Mouse (Mus musculus) liver, embryonic 13.5 days (tissue): Measurements from ENCODE around the gene Srp54b. TPM values are rescaled to one million over a fixed set of nuclear protein-coding genes. Genes with fewer than 3 reads are reported as not detected.
A peak's percentile ranks its signal among the peaks of the same experiment; 100 is the strongest.
"Not testable (repeated sequence)": the region's sequence is repeated elsewhere in the genome, so short reads cannot be mapped to it uniquely, and the experiment has no call there.

Experiments
- ATAC-seq: fragments of 200-750 bp; cut with Nextera tagmentation; 2 replicates; pipeline ENCODE4 v1.8.0; 2017; ENCODE audit warnings: low read depth, mild to moderate bottlenecking, moderate number of reproducible peaks, moderate library complexity
- DNase-seq: peaks from one replicate; pipeline ENCODE4 v3.0.0; 2022
- H3K27ac ChIP-seq: fragments of 300-500 bp; sonication (generic); 2 replicates; pipeline ENCODE4 v1.5.1; 2015; ENCODE audit warnings: moderate library complexity, mild to moderate bottlenecking, inconsistent platforms
- H3K27me3 ChIP-seq: fragments of 300-500 bp; sonication (generic); 2 replicates; pipeline ENCODE4 v1.6.1; 2015; ENCODE audit warnings: mild to moderate bottlenecking, inconsistent platforms
- H3K36me3 ChIP-seq: fragments of 300-500 bp; sonication (generic); 2 replicates; pipeline ENCODE4 v1.6.1; 2015; ENCODE audit warnings: mild to moderate bottlenecking, inconsistent platforms
- H3K4me1 ChIP-seq: fragments of 300-500 bp; sonication (generic); replicated peaks from 2 replicates; pipeline ENCODE4 v1.6.1; 2015; ENCODE audit warnings: inconsistent platforms
- H3K4me2 ChIP-seq: fragments of 300-500 bp; sonication (generic); 2 replicates; pipeline ENCODE4 v1.6.1; 2015; ENCODE audit warnings: inconsistent platforms, mild to moderate bottlenecking, moderate library complexity
- H3K4me3 ChIP-seq: fragments of 300-500 bp; sonication (generic); replicated peaks from 2 replicates; pipeline ENCODE4 v1.5.1; 2015; ENCODE audit warnings: mild to moderate bottlenecking, inconsistent platforms
- H3K9ac ChIP-seq: fragments of 300-500 bp; sonication (generic); 2 replicates; pipeline ENCODE4 v1.6.1; 2015; ENCODE audit warnings: mild to moderate bottlenecking, inconsistent platforms
- H3K9me3 ChIP-seq: fragments of 300-500 bp; sonication (generic); replicated peaks from 2 replicates; pipeline ENCODE4 v1.6.1; 2016; ENCODE audit warnings: inconsistent platforms
- WGBS: fragments of 180-500 bp; shearing (Covaris S2); methylation state at CpG from one replicate; pipeline ENCODE4 v1.1.7; 2015; ENCODE audit not compliant: insufficient replicate concordance; 5-methylcytosine and 5-hydroxymethylcytosine counted together
- polyA plus RNA-seq: library from polyadenylated mRNA; unstranded; fragments of >200 nt; fragmentation: Nextera tagmentation; extraction: Ambion mirVana; gene quantifications from 2 replicates; pipeline ENCODE4 v1.2.1, GENCODE M21; 2015

Gene Srp54b
- 35.6 and 39.9 TPM in 2 replicates for polyA plus RNA-seq

DNA sequence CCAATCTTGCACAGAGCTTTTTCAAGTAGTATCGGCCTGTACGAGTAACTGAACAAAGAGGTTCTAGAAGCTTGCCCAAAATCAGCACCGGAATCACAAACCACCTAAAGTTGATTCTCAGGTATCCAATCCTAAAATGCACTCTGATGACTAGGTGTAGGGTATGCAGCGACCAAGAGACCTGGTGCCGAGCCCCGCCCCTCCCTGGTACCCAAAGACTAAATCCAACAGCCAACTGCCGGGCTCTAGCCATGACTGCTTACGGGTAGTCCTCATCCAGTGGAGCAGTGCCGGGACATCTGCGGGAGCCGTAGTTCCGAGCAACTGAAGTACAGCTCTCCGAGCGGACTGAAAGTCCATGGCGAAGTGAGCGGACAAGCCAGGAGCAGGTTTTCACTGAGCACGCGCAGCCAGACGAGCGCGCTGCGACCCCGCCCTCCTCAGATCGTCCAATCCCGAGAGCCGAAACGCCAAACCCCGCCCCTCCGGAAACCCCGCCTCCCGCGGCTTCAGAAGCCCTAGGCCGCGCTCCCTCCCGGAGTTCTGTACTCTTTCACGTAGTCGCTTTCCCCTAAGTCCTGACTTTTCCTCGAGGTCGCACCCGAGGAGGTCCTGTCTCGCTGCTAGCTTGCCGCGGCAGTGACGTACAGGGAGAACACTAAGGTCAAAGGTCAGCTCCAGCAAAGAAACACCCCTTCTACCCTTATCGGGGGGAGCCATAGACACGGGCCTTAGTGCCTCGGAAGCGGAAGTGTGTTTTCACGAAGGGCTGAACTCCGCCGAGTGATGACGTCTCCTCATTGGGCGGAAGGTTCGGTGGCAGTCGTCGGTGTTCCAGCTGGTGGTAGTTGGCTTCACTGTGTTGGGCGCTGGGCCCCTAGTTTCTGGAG is at the start of gene Srp54b:
Gene Srp54b (plus strand): TSS at position 546 of the 890 bp plus-strand sequence.
- H3K4me3 ChIP-seq, result peak within 1 kb of the TSS; percentile 46
- peak; percentile 96 for ATAC-seq
- not testable (repeated sequence) for H3K9me3 ChIP-seq, H3K27me3 ChIP-seq, H3K4me1 ChIP-seq, H3K36me3 ChIP-seq, H3K27ac ChIP-seq, DNase-seq, H3K4me2 ChIP-seq
- peak within 1 kb of the TSS; percentile 53; the same call in 1 of the 2 replicates for H3K9ac ChIP-seq
- no CpG with 5 or more reads among the region's 57 CpGs for WGBS

- H3K4me2 ChIP-seq, H3K36me3 ChIP-seq, DNase-seq, H3K27ac ChIP-seq, H3K9me3 ChIP-seq, H3K9ac ChIP-seq, H3K4me1 ChIP-seq, H3K4me3 ChIP-seq, ATAC-seq, H3K27me3 ChIP-seq: not testable (repeated sequence)
- no CpG with 5 or more reads among the region's 7 CpGs for WGBS
Observed at GRCm38 (mm10) chr12:55112616-55113015, 42.3 kb upstream of the Srp54b start.

DNA sequence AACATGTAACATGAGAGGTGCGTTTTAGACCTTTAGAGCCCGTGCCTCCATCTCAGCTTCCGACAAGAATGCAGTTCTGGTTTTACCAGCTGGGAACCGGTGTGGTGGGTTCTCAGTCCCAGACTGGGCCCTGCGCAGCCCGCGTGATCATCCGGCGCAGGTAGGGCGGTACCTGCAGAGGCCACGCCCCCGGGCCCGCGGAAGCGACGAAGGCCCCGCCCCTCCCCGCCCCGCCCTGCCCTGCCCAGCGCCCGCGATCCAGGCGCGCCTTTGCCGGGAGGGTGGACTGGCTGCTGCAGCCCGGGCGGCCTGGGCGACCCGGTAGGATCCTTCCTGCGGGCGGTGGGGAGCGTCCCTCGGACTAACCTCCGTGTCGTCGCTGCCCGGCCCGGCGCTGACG is 30.7 kb upstream of the Srp54b start, which contains the start of gene Fam177a:
Gene Fam177a (plus strand): TSS at position 228 of the 400 bp plus-strand sequence.
- not testable (repeated sequence) for H3K36me3 ChIP-seq, DNase-seq, H3K9me3 ChIP-seq, H3K9ac ChIP-seq, H3K27me3 ChIP-seq, H3K27ac ChIP-seq, H3K4me2 ChIP-seq, H3K4me1 ChIP-seq, H3K4me3 ChIP-seq
- ATAC-seq, result peak; percentile 96
- no CpG with 5 or more reads among the region's 40 CpGs for WGBS

GRCm38 (mm10) chr12:55124731-55125130 is 30.2 kb upstream of the Srp54b start:
- ATAC-seq, result peak; percentile 80
- H3K4me3 ChIP-seq, DNase-seq, H3K27me3 ChIP-seq, H3K9me3 ChIP-seq, H3K36me3 ChIP-seq, H3K4me1 ChIP-seq, H3K9ac ChIP-seq, H3K4me2 ChIP-seq, H3K27ac ChIP-seq: not testable (repeated sequence)
- WGBS, result no CpG with 5 or more reads among the region's 18 CpGs

GRCm38 (mm10) chr12:55135540-55135939 is 19.4 kb upstream of the Srp54b start:
- not testable (repeated sequence) for ATAC-seq, H3K36me3 ChIP-seq, H3K4me3 ChIP-seq, H3K4me2 ChIP-seq, H3K9ac ChIP-seq, DNase-seq, H3K27me3 ChIP-seq, H3K27ac ChIP-seq, H3K4me1 ChIP-seq, H3K9me3 ChIP-seq
- no CpG with 5 or more reads among the region's 6 CpGs for WGBS

GRCm38 (mm10) chr12:55137859-55138258 is 17.0 kb upstream of the Srp54b start:
- H3K4me1 ChIP-seq, DNase-seq, H3K4me3 ChIP-seq, H3K9me3 ChIP-seq, H3K27ac ChIP-seq, H3K36me3 ChIP-seq, H3K27me3 ChIP-seq, H3K9ac ChIP-seq, H3K4me2 ChIP-seq: not testable (repeated sequence)
- no CpG with 5 or more reads among the region's 6 CpGs for WGBS
- ATAC-seq, result peak; percentile 57; the same call in 1 of the 2 replicates

DNA sequence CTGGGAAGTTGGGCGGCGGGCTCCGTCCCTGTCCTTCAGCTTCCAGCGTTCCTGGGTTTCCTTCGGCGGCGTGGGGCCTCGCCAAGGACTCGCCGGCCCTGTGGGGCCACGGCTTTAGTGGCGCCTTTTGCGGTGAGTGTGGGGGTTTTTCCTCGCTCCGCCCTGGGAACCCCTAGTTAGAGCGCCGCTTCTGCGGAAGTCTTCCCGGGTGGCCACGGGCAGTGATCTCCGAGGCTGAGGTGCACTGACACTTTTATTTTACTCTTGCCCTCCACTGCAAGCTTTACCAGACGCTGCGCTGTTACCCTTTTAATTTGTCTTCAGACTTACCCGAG is 512 bp downstream of the Srp54b start:
- H3K4me1 ChIP-seq, H3K27ac ChIP-seq, H3K27me3 ChIP-seq, DNase-seq, H3K9me3 ChIP-seq, H3K4me2 ChIP-seq, H3K36me3 ChIP-seq: not testable (repeated sequence)
- Histone ChIP-seq H3K9ac (peak overlapping the region; percentile 53; the same call in 1 of the 2 replicates), H3K4me3 (peak overlapping the region; percentile 46)
- peak; percentile 46 for ATAC-seq
- WGBS, result under 1% methylated on average over 10 of the region's 24 CpGs

GRCm38 (mm10) chr12:55167034-55167557 is 12.2 kb downstream of the Srp54b start:
- H3K9me3 ChIP-seq, H3K4me2 ChIP-seq: not testable (repeated sequence)

GRCm38 (mm10) chr12:55187686-55188085 is 32.8 kb downstream of the Srp54b start:
- H3K27me3 ChIP-seq, H3K27ac ChIP-seq, H3K9me3 ChIP-seq, H3K4me2 ChIP-seq, H3K4me1 ChIP-seq, H3K4me3 ChIP-seq, DNase-seq, ATAC-seq, H3K36me3 ChIP-seq, H3K9ac ChIP-seq: not testable (repeated sequence)
- no CpG with 5 or more reads among the region's 8 CpGs for WGBS

More at GRCm38 (mm10) chr12:55167034-55167557, 12.2 kb downstream of the Srp54b start:
- not testable (repeated sequence) for ATAC-seq, H3K27ac ChIP-seq, H3K4me3 ChIP-seq, H3K9ac ChIP-seq, H3K27me3 ChIP-seq, DNase-seq, H3K4me1 ChIP-seq, H3K36me3 ChIP-seq
- WGBS, result no CpG with 5 or more reads among the region's 7 CpGs

DNA sequence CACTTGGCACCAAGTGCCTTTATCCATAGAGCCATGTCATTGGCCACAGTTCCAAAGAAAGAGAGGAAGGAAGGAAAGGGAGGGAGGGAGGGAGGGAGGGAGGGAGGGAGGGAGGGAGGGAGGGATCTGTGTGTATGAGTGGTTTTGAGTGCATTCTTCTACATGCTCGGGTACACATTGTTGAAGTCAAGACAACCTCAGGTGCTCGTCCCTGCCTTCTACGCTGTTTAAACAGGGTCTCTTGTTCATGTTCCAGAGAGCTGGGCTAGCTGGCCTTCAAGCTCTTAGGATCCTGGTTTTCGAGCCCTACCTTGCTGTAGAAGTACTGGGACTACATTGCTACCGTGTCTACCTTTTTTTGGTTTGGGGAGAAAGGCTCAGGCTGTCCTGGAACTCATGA is 34.2 kb downstream of the Srp54b start:
- not testable (repeated sequence) for H3K27me3 ChIP-seq, H3K36me3 ChIP-seq, DNase-seq, H3K4me3 ChIP-seq, ATAC-seq, H3K4me1 ChIP-seq, H3K4me2 ChIP-seq, H3K9me3 ChIP-seq, H3K27ac ChIP-seq, H3K9ac ChIP-seq
- no CpG with 5 or more reads among the region's 5 CpGs for WGBS

DNA sequence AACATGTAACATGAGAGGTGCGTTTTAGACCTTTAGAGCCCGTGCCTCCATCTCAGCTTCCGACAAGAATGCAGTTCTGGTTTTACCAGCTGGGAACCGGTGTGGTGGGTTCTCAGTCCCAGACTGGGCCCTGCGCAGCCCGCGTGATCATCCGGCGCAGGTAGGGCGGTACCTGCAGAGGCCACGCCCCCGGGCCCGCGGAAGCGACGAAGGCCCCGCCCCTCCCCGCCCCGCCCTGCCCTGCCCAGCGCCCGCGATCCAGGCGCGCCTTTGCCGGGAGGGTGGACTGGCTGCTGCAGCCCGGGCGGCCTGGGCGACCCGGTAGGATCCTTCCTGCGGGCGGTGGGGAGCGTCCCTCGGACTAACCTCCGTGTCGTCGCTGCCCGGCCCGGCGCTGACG is 44.4 kb downstream of the Srp54b start, which contains the start of gene 1700047I17Rik2:
Gene 1700047I17Rik2 (plus strand): TSS at position 287 of the 400 bp plus-strand sequence.
- not testable (repeated sequence) for H3K9ac ChIP-seq, H3K27me3 ChIP-seq, H3K27ac ChIP-seq, H3K4me3 ChIP-seq, H3K4me2 ChIP-seq, H3K36me3 ChIP-seq, DNase-seq, H3K9me3 ChIP-seq, H3K4me1 ChIP-seq
- no CpG with 5 or more reads among the region's 40 CpGs for WGBS
- peak; percentile 97 for ATAC-seq
